Mouse (Mus musculus) kidney, postnatal 0 days (tissue): ENCODE measurements around the gene Fbxw8. TPM values are rescaled to one million over a fixed set of nuclear protein-coding genes. Genes with fewer than 3 reads are reported as not detected.

Experiments
- ATAC-seq: fragments of 200-750 bp; cut with Nextera tagmentation; replicated peaks from 2 replicates; pipeline ENCODE4 v1.8.0; 2017; ENCODE audit warnings: low read depth, moderate number of reproducible peaks, moderate TSS enrichment, moderate library complexity; ENCODE audit not compliant: low FRiP score
- DNase-seq: peaks from one replicate; pipeline ENCODE4 v3.0.0-alpha.2; 2016; ENCODE audit warnings: low spot score
- H3K27ac ChIP-seq: fragments of 300-500 bp; sonication (generic); 2 replicates; pipeline ENCODE4 v1.5.1; 2014; ENCODE audit warnings: mild to moderate bottlenecking
- H3K27me3 ChIP-seq: fragments of 300-500 bp; sonication (generic); 2 replicates; pipeline ENCODE4 v1.6.1; 2014; ENCODE audit warnings: low read length, mixed read lengths; ENCODE audit not compliant: insufficient read depth
- H3K36me3 ChIP-seq: fragments of 300-500 bp; sonication (generic); 2 replicates; pipeline ENCODE4 v1.6.1; 2014; ENCODE audit warnings: low read length, mixed read lengths; ENCODE audit not compliant: insufficient read depth
- H3K4me1 ChIP-seq: fragments of 300-500 bp; sonication (generic); replicated peaks from 2 replicates; pipeline ENCODE4 v1.6.1; 2014; ENCODE audit warnings: antibody characterized with exemption, low read length, mixed read lengths; ENCODE audit not compliant: insufficient read depth
- H3K4me2 ChIP-seq: fragments of 300-500 bp; sonication (generic); 2 replicates; pipeline ENCODE4 v1.6.1; 2014; ENCODE audit warnings: mild to moderate bottlenecking, low read length, moderate library complexity, mixed read lengths
- H3K4me3 ChIP-seq: fragments of 300-500 bp; sonication (generic); replicated peaks from 2 replicates; pipeline ENCODE4 v1.5.1; 2014; ENCODE audit warnings: low read depth, low read length
- H3K9ac ChIP-seq: fragments of 300-500 bp; sonication (generic); 2 replicates; pipeline ENCODE4 v1.6.1; 2014; ENCODE audit warnings: low read depth, low read length
- H3K9me3 ChIP-seq: fragments of 300-500 bp; sonication (generic); replicated peaks from 2 replicates; pipeline ENCODE4 v1.6.1; 2016; ENCODE audit warnings: low read length, inconsistent platforms, mixed read lengths
- CTCF ChIP-seq: IDR thresholded peaks from 2 replicates; pipeline ENCODE4 v1.5.1; 2016; ENCODE audit warnings: antibody characterized with exemption, low read depth, mild to moderate bottlenecking, moderate library complexity
- WGBS: fragments of 180-500 bp; shearing (Covaris S2); extraction: QIAGEN DNeasy Blood & Tissue Kit; methylation state at CpG from one replicate; pipeline ENCODE4 v1.1.7; 2014; 5-methylcytosine and 5-hydroxymethylcytosine counted together
- polyA plus RNA-seq: library from polyadenylated mRNA; unstranded; fragments of >200 nt; fragmentation: Nextera tagmentation; extraction: Ambion mirVana; gene quantifications from 2 replicates; pipeline ENCODE4 v1.2.1, GENCODE M21; 2015

Gene Fbxw8
- polyA plus RNA-seq = 23.9 and 24.7 TPM in 2 replicates

GRCm38 (mm10) chr5:118154839-118155564 lies at the start of gene Fbxw8:
TSS of gene Fbxw8 (minus strand) at chr5:118155464.
- under 1% methylated on average over 67 of the region's 67 CpGs for WGBS
- H3K9ac ChIP-seq = peak within 1 kb of the TSS; percentile 91
- H3K27ac ChIP-seq = peak within 1 kb of the TSS; percentile 67
- H3K27me3 ChIP-seq = no peaks in the 10 kb centered on the region
- ATAC-seq = peak; percentile 93
- H3K4me3 ChIP-seq = peak within 1 kb of the TSS; percentile 73
- H3K9me3 ChIP-seq = no peaks in the 10 kb centered on the region
- H3K4me2 ChIP-seq = peak within 1 kb of the TSS; percentile 64
- peak; percentile 92 for DNase-seq
- no peak for TF ChIP-seq CTCF
- H3K36me3 ChIP-seq = 0 out of 2 replicates have a peak, but pooled peaks cover 3% of the 10 kb centered on the region
- H3K4me1 ChIP-seq = peaks cover 11% of the 10 kb centered on the region; the same call in 1 of the 2 replicates

GRCm38 (mm10) chr5:118204675-118205440 lies 49.6 kb upstream of the Fbxw8 start:
- 34% methylated on average over 16 of the region's 16 CpGs for WGBS
- no peak for TF ChIP-seq CTCF
- Histone ChIP-seq H3K4me1 (no peaks in the 10 kb centered on the region), H3K9me3 (no peaks in the 10 kb centered on the region), H3K27ac (no peak overlapping the region), H3K27me3 (no peaks in the 10 kb centered on the region), H3K4me3 (no peak overlapping the region), H3K36me3 (no peaks in the 10 kb centered on the region), H3K4me2 (no peak overlapping the region), H3K9ac (no peak overlapping the region)
- ATAC-seq (no peak), DNase-seq (peak; percentile 71)

GRCm38 (mm10) chr5:118199670-118200069 lies 44.4 kb upstream of the Fbxw8 start:
- ATAC-seq (no peak), DNase-seq (no peak)
- Histone ChIP-seq H3K27me3 (no peaks in the 10 kb centered on the region), H3K4me3 (no peak overlapping the region), H3K36me3 (no peaks in the 10 kb centered on the region), H3K9ac (no peak overlapping the region), H3K4me2 (no peak overlapping the region), H3K9me3 (no peaks in the 10 kb centered on the region), H3K27ac (no peak overlapping the region), H3K4me1 (no peaks in the 10 kb centered on the region)
- WGBS = 70% methylated on average over 5 of the region's 5 CpGs
- TF ChIP-seq CTCF = no peak

- H3K36me3 ChIP-seq = no peaks in the 10 kb centered on the region
- no peaks in the 10 kb centered on the region for H3K4me1 ChIP-seq
- 76% methylated on average over 13 of the region's 13 CpGs for WGBS
- no peak overlapping the region for H3K4me3 ChIP-seq
- TF ChIP-seq CTCF = no peak
- no peaks in the 10 kb centered on the region for H3K9me3 ChIP-seq
- no peak overlapping the region for H3K27ac ChIP-seq
- no peak overlapping the region for H3K9ac ChIP-seq
- H3K27me3 ChIP-seq = no peaks in the 10 kb centered on the region
- H3K4me2 ChIP-seq = no peak overlapping the region
- ATAC-seq (no peak), DNase-seq (no peak)
Observed at GRCm38 (mm10) chr5:118197421-118197820, 42.2 kb upstream of the Fbxw8 start.

- DNase-seq (no peak), ATAC-seq (no peak)
- no peak for TF ChIP-seq CTCF
- no peak overlapping the region for H3K9ac ChIP-seq
- H3K4me3 ChIP-seq = no peak overlapping the region
- H3K27me3 ChIP-seq = no peaks in the 10 kb centered on the region
- H3K9me3 ChIP-seq = no peaks in the 10 kb centered on the region
- no peak overlapping the region for H3K27ac ChIP-seq
- H3K4me1 ChIP-seq = no peaks in the 10 kb centered on the region
- no peak overlapping the region for H3K4me2 ChIP-seq
- no peaks in the 10 kb centered on the region for H3K36me3 ChIP-seq
- WGBS = 25% methylated on average over 18 of the region's 18 CpGs
Observed at GRCm38 (mm10) chr5:118192221-118192620, 37.0 kb upstream of the Fbxw8 start.

GRCm38 (mm10) chr5:118190491-118190890 lies 35.2 kb upstream of the Fbxw8 start:
- DNase-seq = no peak
- Histone ChIP-seq H3K9me3 (no peaks in the 10 kb centered on the region), H3K4me3 (no peak overlapping the region), H3K27me3 (no peaks in the 10 kb centered on the region), H3K9ac (no peak overlapping the region), H3K36me3 (no peaks in the 10 kb centered on the region), H3K27ac (no peak overlapping the region), H3K4me1 (no peaks in the 10 kb centered on the region), H3K4me2 (no peak overlapping the region)
- 68% methylated on average over 9 of the region's 9 CpGs for WGBS
- TF ChIP-seq CTCF = no peak
- no peak for ATAC-seq
